Mouse (Mus musculus): ENCODE measurements around the gene Glod4.

DNA sequence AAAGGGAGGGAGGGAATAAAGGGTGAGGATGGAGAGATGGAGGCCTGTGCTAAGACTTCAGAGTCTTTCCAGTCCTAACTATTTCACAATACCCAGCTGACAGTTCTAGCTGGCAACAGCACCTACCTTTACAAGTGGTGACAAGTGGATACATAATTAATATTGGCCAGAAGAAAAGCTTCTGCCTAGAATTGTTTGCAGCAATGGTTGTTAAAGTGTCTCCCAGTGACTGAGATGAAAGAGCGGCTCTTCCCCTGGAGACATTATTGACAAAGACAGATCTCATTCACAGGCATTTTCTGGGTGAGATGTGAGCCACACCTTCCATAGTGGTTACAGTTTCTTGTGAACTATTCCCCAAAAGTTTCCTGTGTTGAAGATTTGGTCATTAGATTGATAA lies 120.0 kb downstream of the Glod4 start:
- TF ChIP-seq MYOG (IDR thresholded peaks at IDR 0.05; ENCODE audit: control insufficient read depth in 1 of 3, insufficient read depth in 1 of 3, insufficient read length in 2 of 3, low read depth in 2 of 3) (no peak), POLR2A (IDR thresholded peaks at IDR 0.05; ENCODE audit: insufficient read length, low read depth) (no peak), MYOD1 (IDR thresholded peaks at IDR 0.05; ENCODE audit: control insufficient read depth in 1 of 3, insufficient read length in 2 of 3, low read depth in 2 of 3) (no peak), USF1 (IDR thresholded peaks at IDR 0.05; ENCODE audit: low read depth) (no peak), CEBPB (IDR thresholded peaks at IDR 0.05; ENCODE audit: insufficient read depth, poor library complexity, severe bottlenecking) (no peak), POLR2AphosphoS2 (IDR thresholded peaks at IDR 0.05; ENCODE audit: insufficient read length, low read depth) (no peak), MAX (IDR thresholded peaks at IDR 0.05; ENCODE audit: low read depth) (no peak), E2F4 (IDR thresholded peaks at IDR 0.05; ENCODE audit: insufficient read depth) (no peak), TCF12 (IDR thresholded peaks at IDR 0.05; ENCODE audit: insufficient read depth, poor library complexity, severe bottlenecking) (no peak), REST (IDR thresholded peaks at IDR 0.05; ENCODE audit: insufficient read depth, insufficient read length) (no peak)

Measured in myocyte (in vitro differentiated cells).